Mouse (Mus musculus): ENCODE data around the gene Ppm1k. TPM values are rescaled to one million over a fixed set of nuclear protein-coding genes. Genes with fewer than 3 reads are reported as not detected.

Ppm1k gene
- polyA plus RNA-seq, 1 experiment = 19.7 TPM

GRCm38 (mm10) chr6:57534611-57535286 lies 519 bp downstream of the Ppm1k start:
- Histone ChIP-seq H3K27me3 (ENCODE audit: control insufficient read depth, insufficient read depth, low read length, poor library complexity, severe bottlenecking) (no peaks in the 10 kb centered on the region), H3K27ac (ENCODE audit: insufficient read depth, low read length) (peak overlapping the region; percentile 43; the same call in 1 of the 2 replicates), H3K4me3 (ENCODE audit: low read depth, low read length) (peak overlapping the region; percentile 64), H3K36me3 (ENCODE audit: control insufficient read depth, insufficient read depth, low read length, poor library complexity, severe bottlenecking) (no peaks in the 10 kb centered on the region), H3K4me1 (ENCODE audit: control insufficient read depth, insufficient read depth, low read length) (no peaks in the 10 kb centered on the region), H3K9me3 (replicated peaks; ENCODE audit: control insufficient read depth, insufficient read depth, low read length, poor library complexity, severe bottlenecking) (no peaks in the 10 kb centered on the region), H3K9ac (ENCODE audit: low read depth, poor library complexity, severe bottlenecking) (peak overlapping the region; percentile 68)
- TF ChIP-seq POLR2A (IDR thresholded peaks at IDR 0.05; ENCODE audit: insufficient read depth, low read length) (no peak), EP300 (IDR thresholded peaks at IDR 0.05; ENCODE audit: insufficient read depth, low read depth, low read length) (no peak), CTCF (IDR thresholded peaks at IDR 0.05; ENCODE audit: low read depth, low read length) (no peak)

GRCm38 (mm10) chr6:57534231-57534610 lies 1.0 kb downstream of the Ppm1k start:
- H3K4me3 ChIP-seq (ENCODE audit: low read depth, low read length) = peak overlapping the region; percentile 64
- H3K4me1 ChIP-seq (ENCODE audit: control insufficient read depth, insufficient read depth, low read length) = no peaks in the 10 kb centered on the region
- TF ChIP-seq EP300 (IDR thresholded peaks at IDR 0.05; ENCODE audit: insufficient read depth, low read depth, low read length) (no peak), CTCF (IDR thresholded peaks at IDR 0.05; ENCODE audit: low read depth, low read length) (no peak), POLR2A (IDR thresholded peaks at IDR 0.05; ENCODE audit: insufficient read depth, low read length) (no peak)
- no peaks in the 10 kb centered on the region for H3K9me3 ChIP-seq (replicated peaks; ENCODE audit: control insufficient read depth, insufficient read depth, low read length, poor library complexity, severe bottlenecking)
- no peaks in the 10 kb centered on the region for H3K36me3 ChIP-seq (ENCODE audit: control insufficient read depth, insufficient read depth, low read length, poor library complexity, severe bottlenecking)
- peak overlapping the region; percentile 68 for H3K9ac ChIP-seq (ENCODE audit: low read depth, poor library complexity, severe bottlenecking)
- H3K27me3 ChIP-seq (ENCODE audit: control insufficient read depth, insufficient read depth, low read length, poor library complexity, severe bottlenecking) = no peaks in the 10 kb centered on the region
- H3K27ac ChIP-seq (ENCODE audit: insufficient read depth, low read length) = no peak overlapping the region

DNA sequence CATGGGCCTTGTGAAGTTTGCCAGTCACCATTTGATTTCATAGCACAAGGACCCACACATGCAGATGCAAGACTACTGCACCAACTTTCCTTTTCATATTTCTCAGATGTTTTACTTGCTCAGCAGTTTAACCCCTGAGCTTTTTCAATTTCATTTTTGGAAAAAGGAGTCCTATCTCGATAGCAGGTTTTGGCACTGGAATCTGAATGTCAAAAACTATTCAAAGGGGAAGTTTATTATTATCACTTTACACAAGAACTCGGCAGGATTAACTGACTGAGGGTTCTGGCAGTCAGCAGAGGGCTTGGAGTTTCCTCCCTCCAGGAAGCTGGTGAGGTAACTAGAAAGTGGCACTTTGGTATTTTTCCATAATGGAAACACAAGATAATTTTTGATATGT lies 1.9 kb downstream of the Ppm1k start:
- Histone ChIP-seq H3K9ac (ENCODE audit: low read depth, poor library complexity, severe bottlenecking) (no peak overlapping the region), H3K9me3 (replicated peaks; ENCODE audit: control insufficient read depth, insufficient read depth, low read length, poor library complexity, severe bottlenecking) (no peaks in the 10 kb centered on the region), H3K27ac (ENCODE audit: insufficient read depth, low read length) (no peak overlapping the region), H3K4me1 (ENCODE audit: control insufficient read depth, insufficient read depth, low read length) (no peaks in the 10 kb centered on the region), H3K4me3 (ENCODE audit: low read depth, low read length) (no peak overlapping the region), H3K27me3 (ENCODE audit: control insufficient read depth, insufficient read depth, low read length, poor library complexity, severe bottlenecking) (no peaks in the 10 kb centered on the region), H3K36me3 (ENCODE audit: control insufficient read depth, insufficient read depth, low read length, poor library complexity, severe bottlenecking) (no peaks in the 10 kb centered on the region)
- no peak for TF ChIP-seq EP300 (IDR thresholded peaks at IDR 0.05; ENCODE audit: insufficient read depth, low read depth, low read length)
- no peak for TF ChIP-seq POLR2A (IDR thresholded peaks at IDR 0.05; ENCODE audit: insufficient read depth, low read length)
- no peak for TF ChIP-seq CTCF (IDR thresholded peaks at IDR 0.05; ENCODE audit: low read depth, low read length)

GRCm38 (mm10) chr6:57532022-57532421 lies 3.2 kb downstream of the Ppm1k start:
- Histone ChIP-seq H3K9ac (ENCODE audit: low read depth, poor library complexity, severe bottlenecking) (no peak overlapping the region), H3K36me3 (ENCODE audit: control insufficient read depth, insufficient read depth, low read length, poor library complexity, severe bottlenecking) (no peaks in the 10 kb centered on the region), H3K27ac (ENCODE audit: insufficient read depth, low read length) (no peak overlapping the region), H3K9me3 (replicated peaks; ENCODE audit: control insufficient read depth, insufficient read depth, low read length, poor library complexity, severe bottlenecking) (no peaks in the 10 kb centered on the region), H3K4me3 (ENCODE audit: low read depth, low read length) (no peak overlapping the region), H3K4me1 (ENCODE audit: control insufficient read depth, insufficient read depth, low read length) (no peaks in the 10 kb centered on the region), H3K27me3 (ENCODE audit: control insufficient read depth, insufficient read depth, low read length, poor library complexity, severe bottlenecking) (no peaks in the 10 kb centered on the region)
- TF ChIP-seq POLR2A (IDR thresholded peaks at IDR 0.05; ENCODE audit: insufficient read depth, low read length) = no peak
- no peak for TF ChIP-seq EP300 (IDR thresholded peaks at IDR 0.05; ENCODE audit: insufficient read depth, low read depth, low read length)
- no peak for TF ChIP-seq CTCF (IDR thresholded peaks at IDR 0.05; ENCODE audit: low read depth, low read length)

- Histone ChIP-seq H3K4me3 (ENCODE audit: low read depth, low read length) (no peak overlapping the region), H3K27ac (ENCODE audit: insufficient read depth, low read length) (no peak overlapping the region), H3K36me3 (ENCODE audit: control insufficient read depth, insufficient read depth, low read length, poor library complexity, severe bottlenecking) (no peaks in the 10 kb centered on the region), H3K4me1 (ENCODE audit: control insufficient read depth, insufficient read depth, low read length) (no peaks in the 10 kb centered on the region), H3K9me3 (replicated peaks; ENCODE audit: control insufficient read depth, insufficient read depth, low read length, poor library complexity, severe bottlenecking) (no peaks in the 10 kb centered on the region), H3K27me3 (ENCODE audit: control insufficient read depth, insufficient read depth, low read length, poor library complexity, severe bottlenecking) (no peaks in the 10 kb centered on the region), H3K9ac (ENCODE audit: low read depth, poor library complexity, severe bottlenecking) (no peak overlapping the region)
- TF ChIP-seq CTCF (IDR thresholded peaks at IDR 0.05; ENCODE audit: low read depth, low read length) = no peak
- no peak for TF ChIP-seq POLR2A (IDR thresholded peaks at IDR 0.05; ENCODE audit: insufficient read depth, low read length)
- TF ChIP-seq EP300 (IDR thresholded peaks at IDR 0.05; ENCODE audit: insufficient read depth, low read depth, low read length) = no peak
These were observed 3.8 kb downstream of the Ppm1k start for GRCm38 (mm10) chr6:57531441-57531840.

DNA sequence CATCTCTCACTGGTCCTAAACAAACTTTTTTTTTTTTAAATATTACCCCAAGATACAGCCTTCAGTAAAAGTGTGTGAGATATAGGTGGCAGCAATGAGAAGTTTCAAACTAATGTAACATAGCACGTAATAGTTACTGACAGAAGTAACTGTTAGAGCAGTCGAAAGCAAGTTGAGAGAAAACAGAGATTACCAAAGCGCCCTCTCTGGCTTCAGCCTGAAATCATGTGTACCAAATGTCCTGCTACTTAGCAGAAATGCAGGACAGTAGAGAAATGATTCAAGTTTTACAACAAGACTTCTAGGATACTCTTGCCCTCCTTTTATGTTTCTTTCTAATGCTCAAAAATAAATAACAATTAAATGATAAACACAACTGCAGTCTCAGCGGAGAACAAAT lies 4.3 kb downstream of the Ppm1k start:
- Histone ChIP-seq H3K9me3 (replicated peaks; ENCODE audit: control insufficient read depth, insufficient read depth, low read length, poor library complexity, severe bottlenecking) (no peaks in the 10 kb centered on the region), H3K4me3 (ENCODE audit: low read depth, low read length) (no peak overlapping the region), H3K27me3 (ENCODE audit: control insufficient read depth, insufficient read depth, low read length, poor library complexity, severe bottlenecking) (no peaks in the 10 kb centered on the region), H3K27ac (ENCODE audit: insufficient read depth, low read length) (no peak overlapping the region), H3K36me3 (ENCODE audit: control insufficient read depth, insufficient read depth, low read length, poor library complexity, severe bottlenecking) (no peaks in the 10 kb centered on the region), H3K4me1 (ENCODE audit: control insufficient read depth, insufficient read depth, low read length) (no peaks in the 10 kb centered on the region), H3K9ac (ENCODE audit: low read depth, poor library complexity, severe bottlenecking) (no peak overlapping the region)
- no peak for TF ChIP-seq EP300 (IDR thresholded peaks at IDR 0.05; ENCODE audit: insufficient read depth, low read depth, low read length)
- no peak for TF ChIP-seq POLR2A (IDR thresholded peaks at IDR 0.05; ENCODE audit: insufficient read depth, low read length)
- TF ChIP-seq CTCF (IDR thresholded peaks at IDR 0.05; ENCODE audit: low read depth, low read length) = no peak
